Mouse (Mus musculus): ENCODE results near the gene Mrpl55. TPM values are rescaled to one million over a fixed set of nuclear protein-coding genes. Genes with fewer than 3 reads are reported as not detected.
A peak's percentile ranks its signal among the peaks of the same experiment; 100 is the strongest.

The Mrpl55 gene
- polyA plus RNA-seq, 1 experiment: 44.7 TPM

- TF ChIP-seq USF1 (IDR thresholded peaks at IDR 0.05; ENCODE audit: low read depth) (no peak), FOSL1 (IDR thresholded peaks at IDR 0.05; ENCODE audit: insufficient read depth, low read length, poor library complexity, severe bottlenecking) (no peak), MYOG (IDR thresholded peaks at IDR 0.05; ENCODE audit: control insufficient read depth, extremely low read depth, insufficient read length) (no peak), CEBPB (IDR thresholded peaks at IDR 0.05; ENCODE audit: low read depth) (no peak), MYOD1 (IDR thresholded peaks at IDR 0.05; ENCODE audit: control insufficient read depth, insufficient read length, low read depth) (no peak), MAX (IDR thresholded peaks at IDR 0.05) (no peak)
- Histone ChIP-seq H3K79me2 (ENCODE audit: control insufficient read depth, insufficient read depth) (peaks cover 100% of the 10 kb centered on the region), H3K27me3 (ENCODE audit: control insufficient read depth, insufficient read depth, insufficient read length) (no peaks in the 10 kb centered on the region), H3K4me3 (ENCODE audit: insufficient read depth, poor library complexity, severe bottlenecking) (no peak overlapping the region), H3K36me3 (ENCODE audit: control insufficient read depth, insufficient read depth) (peaks cover 79% of the 10 kb centered on the region), H3ac (ENCODE audit: control insufficient read depth, insufficient read length, low read depth) (no peak overlapping the region), H3K79me3 (ENCODE audit: low read depth) (peaks cover 100% of the 10 kb centered on the region)
These were observed 20.0 kb downstream of the Mrpl55 start for GRCm38 (mm10) chr11:59222306-59222705.

- Histone ChIP-seq H3K27me3 (ENCODE audit: control insufficient read depth, insufficient read depth, insufficient read length) (no peaks in the 10 kb centered on the region), H3K79me3 (ENCODE audit: low read depth) (peaks cover 93% of the 10 kb centered on the region), H3K4me3 (ENCODE audit: insufficient read depth, poor library complexity, severe bottlenecking) (no peak overlapping the region), H3K79me2 (ENCODE audit: control insufficient read depth, insufficient read depth) (peaks cover 98% of the 10 kb centered on the region), H3K36me3 (ENCODE audit: control insufficient read depth, insufficient read depth) (peaks cover 62% of the 10 kb centered on the region), H3ac (ENCODE audit: control insufficient read depth, insufficient read length, low read depth) (no peak overlapping the region)
- TF ChIP-seq MAX (IDR thresholded peaks at IDR 0.05) (no peak), MYOD1 (IDR thresholded peaks at IDR 0.05; ENCODE audit: control insufficient read depth, insufficient read length, low read depth) (no peak)
These were observed 21.7 kb downstream of the Mrpl55 start for GRCm38 (mm10) chr11:59224025-59224424.

- Histone ChIP-seq H3K27me3 (ENCODE audit: control insufficient read depth, insufficient read depth, insufficient read length) (no peaks in the 10 kb centered on the region), H3K36me3 (ENCODE audit: control insufficient read depth, insufficient read depth) (peaks cover 58% of the 10 kb centered on the region), H3K4me3 (ENCODE audit: insufficient read depth, poor library complexity, severe bottlenecking) (no peak overlapping the region), H3K79me2 (ENCODE audit: control insufficient read depth, insufficient read depth) (peaks cover 96% of the 10 kb centered on the region), H3ac (ENCODE audit: control insufficient read depth, insufficient read length, low read depth) (no peak overlapping the region), H3K79me3 (ENCODE audit: low read depth) (peaks cover 89% of the 10 kb centered on the region)
- no peak for TF ChIP-seq FOSL1 (IDR thresholded peaks at IDR 0.05; ENCODE audit: insufficient read depth, low read length, poor library complexity, severe bottlenecking)
- no peak for TF ChIP-seq CEBPB (IDR thresholded peaks at IDR 0.05; ENCODE audit: low read depth)
- TF ChIP-seq CTCF (IDR thresholded peaks at IDR 0.05; ENCODE audit: control insufficient read depth, insufficient read depth, insufficient read length): no peak
- TF ChIP-seq MYOD1 (IDR thresholded peaks at IDR 0.05; ENCODE audit: control insufficient read depth, insufficient read length, low read depth): no peak
- no peak for TF ChIP-seq MAX (IDR thresholded peaks at IDR 0.05)
- no peak for TF ChIP-seq USF1 (IDR thresholded peaks at IDR 0.05; ENCODE audit: low read depth)
- no peak for TF ChIP-seq MYOG (IDR thresholded peaks at IDR 0.05; ENCODE audit: control insufficient read depth, extremely low read depth, insufficient read length)
These were observed 22.2 kb downstream of the Mrpl55 start for GRCm38 (mm10) chr11:59224470-59224869.

GRCm38 (mm10) chr11:59225167-59225566 is 22.9 kb downstream of the Mrpl55 start:
- peaks cover 90% of the 10 kb centered on the region for H3K79me2 ChIP-seq (ENCODE audit: control insufficient read depth, insufficient read depth)
- H3K79me3 ChIP-seq (ENCODE audit: low read depth): peaks cover 82% of the 10 kb centered on the region
- no peak overlapping the region for H3K4me3 ChIP-seq (ENCODE audit: insufficient read depth, poor library complexity, severe bottlenecking)
- TF ChIP-seq MYOG (IDR thresholded peaks at IDR 0.05; ENCODE audit: control insufficient read depth, extremely low read depth, insufficient read length) (no peak), USF1 (IDR thresholded peaks at IDR 0.05; ENCODE audit: low read depth) (no peak), CTCF (IDR thresholded peaks at IDR 0.05; ENCODE audit: control insufficient read depth, insufficient read depth, insufficient read length) (no peak), MYOD1 (IDR thresholded peaks at IDR 0.05; ENCODE audit: control insufficient read depth, insufficient read length, low read depth) (no peak), FOSL1 (IDR thresholded peaks at IDR 0.05; ENCODE audit: insufficient read depth, low read length, poor library complexity, severe bottlenecking) (no peak), MAX (IDR thresholded peaks at IDR 0.05) (no peak), CEBPB (IDR thresholded peaks at IDR 0.05; ENCODE audit: low read depth) (no peak)
- H3K36me3 ChIP-seq (ENCODE audit: control insufficient read depth, insufficient read depth): peaks cover 51% of the 10 kb centered on the region
- no peaks in the 10 kb centered on the region for H3K27me3 ChIP-seq (ENCODE audit: control insufficient read depth, insufficient read depth, insufficient read length)
- H3ac ChIP-seq (ENCODE audit: control insufficient read depth, insufficient read length, low read depth): no peak overlapping the region

GRCm38 (mm10) chr11:59226251-59226650 is 24.0 kb downstream of the Mrpl55 start:
- H3K36me3 ChIP-seq (ENCODE audit: control insufficient read depth, insufficient read depth): peaks cover 42% of the 10 kb centered on the region
- H3K79me3 ChIP-seq (ENCODE audit: low read depth): peaks cover 71% of the 10 kb centered on the region
- TF ChIP-seq MYOD1 (IDR thresholded peaks at IDR 0.05; ENCODE audit: control insufficient read depth, insufficient read length, low read depth): peak; percentile 87
- TF ChIP-seq FOSL1 (IDR thresholded peaks at IDR 0.05; ENCODE audit: insufficient read depth, low read length, poor library complexity, severe bottlenecking): peak; percentile 57
- no peak for TF ChIP-seq CTCF (IDR thresholded peaks at IDR 0.05; ENCODE audit: control insufficient read depth, insufficient read depth, insufficient read length)
- H3K79me2 ChIP-seq (ENCODE audit: control insufficient read depth, insufficient read depth): peaks cover 79% of the 10 kb centered on the region
- no peak overlapping the region for H3ac ChIP-seq (ENCODE audit: control insufficient read depth, insufficient read length, low read depth)
- H3K4me3 ChIP-seq (ENCODE audit: insufficient read depth, poor library complexity, severe bottlenecking): peak overlapping the region; percentile 100
- no peaks in the 10 kb centered on the region for H3K27me3 ChIP-seq (ENCODE audit: control insufficient read depth, insufficient read depth, insufficient read length)

GRCm38 (mm10) chr11:59226787-59227603 is 24.7 kb downstream of the Mrpl55 start:
- H3K4me3 ChIP-seq (ENCODE audit: insufficient read depth, poor library complexity, severe bottlenecking): peak overlapping the region; percentile 100
- H3K79me2 ChIP-seq (ENCODE audit: control insufficient read depth, insufficient read depth): peaks cover 71% of the 10 kb centered on the region
- no peaks in the 10 kb centered on the region for H3K27me3 ChIP-seq (ENCODE audit: control insufficient read depth, insufficient read depth, insufficient read length)
- peaks cover 35% of the 10 kb centered on the region for H3K36me3 ChIP-seq (ENCODE audit: control insufficient read depth, insufficient read depth)
- TF ChIP-seq FOSL1 (IDR thresholded peaks at IDR 0.05; ENCODE audit: insufficient read depth, low read length, poor library complexity, severe bottlenecking) (no peak), MYOG (IDR thresholded peaks at IDR 0.05; ENCODE audit: control insufficient read depth, extremely low read depth, insufficient read length) (no peak), MAX (IDR thresholded peaks at IDR 0.05) (no peak), USF1 (IDR thresholded peaks at IDR 0.05; ENCODE audit: low read depth) (no peak), CTCF (IDR thresholded peaks at IDR 0.05; ENCODE audit: control insufficient read depth, insufficient read depth, insufficient read length) (no peak), CEBPB (IDR thresholded peaks at IDR 0.05; ENCODE audit: low read depth) (no peak), MYOD1 (IDR thresholded peaks at IDR 0.05; ENCODE audit: control insufficient read depth, insufficient read length, low read depth) (no peak)
- peak overlapping the region; percentile 99 for H3ac ChIP-seq (ENCODE audit: control insufficient read depth, insufficient read length, low read depth)
- H3K79me3 ChIP-seq (ENCODE audit: low read depth): peaks cover 64% of the 10 kb centered on the region
